Mouse (Mus musculus) brain, adult 2 months (tissue): ENCODE measurements around the gene 1810065E05Rik.

Source experiments
- DNase-seq: peaks from one replicate; pipeline ENCODE4 v3.0.0; 2011; ENCODE audit warnings: low read depth, low spot score

The 1810065E05Rik gene

GRCm38 (mm10) chr11:58420815-58421214 is at the start of gene 1810065E05Rik:
1810065E05Rik (plus strand) TSS chr11:58421111.
- DNase-seq = no peak

- DNase-seq = no peak
Observed at GRCm38 (mm10) chr11:58377273-58377672, 43.6 kb upstream of the 1810065E05Rik start.

- DNase-seq = no peak
Observed at GRCm38 (mm10) chr11:58377686-58378085, 43.2 kb upstream of the 1810065E05Rik start.

GRCm38 (mm10) chr11:58378763-58379278 is 42.1 kb upstream of the 1810065E05Rik start, which contains the start of gene Lypd8:
Lypd8 (plus strand) TSS chr11:58379043.
- DNase-seq = peak; percentile 28

- no peak for DNase-seq
Observed at GRCm38 (mm10) chr11:58379516-58379915, 41.4 kb upstream of the 1810065E05Rik start.

GRCm38 (mm10) chr11:58382471-58382870 is 38.4 kb upstream of the 1810065E05Rik start:
- peak; percentile 34 for DNase-seq

GRCm38 (mm10) chr11:58399985-58400645 is 20.8 kb upstream of the 1810065E05Rik start:
- peak; percentile 12 for DNase-seq

- no peak for DNase-seq
Observed at GRCm38 (mm10) chr11:58400655-58401054, 20.3 kb upstream of the 1810065E05Rik start.

- no peak for DNase-seq
Observed at GRCm38 (mm10) chr11:58408066-58408465, 12.8 kb upstream of the 1810065E05Rik start.

- peak; percentile 48 for DNase-seq
Observed at GRCm38 (mm10) chr11:58418336-58418735, 2.6 kb upstream of the 1810065E05Rik start.

GRCm38 (mm10) chr11:58432259-58432658 is 11.3 kb downstream of the 1810065E05Rik start, which contains the start of gene Gm12253:
Gm12253 (plus strand) TSS chr11:58432559.
- DNase-seq = no peak

GRCm38 (mm10) chr11:58437866-58438265 is 17.0 kb downstream of the 1810065E05Rik start:
- DNase-seq = no peak

GRCm38 (mm10) chr11:58452759-58453158 is 31.8 kb downstream of the 1810065E05Rik start, which contains the start of gene Lypd9:
Lypd9 (minus strand) TSS chr11:58452923.
- no peak for DNase-seq

- no peak for DNase-seq
Observed at GRCm38 (mm10) chr11:58453592-58453991, 32.7 kb downstream of the 1810065E05Rik start.

GRCm38 (mm10) chr11:58462170-58462569 is 41.3 kb downstream of the 1810065E05Rik start, which contains the start of gene Olfr30:
Olfr30 (minus strand) TSS chr11:58462270.
- DNase-seq = no peak
